Mouse (Mus musculus) heart, postnatal 0 days (tissue): ENCODE results near the gene Spem2. TPM values are rescaled to one million over a fixed set of nuclear protein-coding genes. Genes with fewer than 3 reads are reported as not detected.

ENCODE experiments used
- ATAC-seq: fragments of 200-750 bp; cut with Nextera tagmentation; 2 replicates; pipeline ENCODE4 v1.8.0; 2017; ENCODE audit warnings: low read depth, moderate number of reproducible peaks, moderate library complexity; ENCODE audit not compliant: insufficient read depth
- DNase-seq: peaks from one replicate; pipeline ENCODE4 v3.0.0-alpha.2; 2016; ENCODE audit warnings: low spot score
- H3K27ac ChIP-seq: fragments of 300-500 bp; sonication (generic); 2 replicates; pipeline ENCODE4 v1.5.1; 2014; ENCODE audit warnings: low read depth, mild to moderate bottlenecking
- H3K27me3 ChIP-seq: fragments of 300-500 bp; sonication (generic); 2 replicates; pipeline ENCODE4 v1.6.1; 2014; ENCODE audit warnings: low read length, mixed read lengths; ENCODE audit not compliant: control insufficient read depth, insufficient read depth
- H3K36me3 ChIP-seq: fragments of 300-500 bp; sonication (generic); replicated peaks from 2 replicates; pipeline ENCODE4 v1.6.1; 2014; ENCODE audit warnings: low read length, mixed read lengths; ENCODE audit not compliant: control insufficient read depth, insufficient read depth
- H3K4me1 ChIP-seq: fragments of 300-500 bp; sonication (generic); 2 replicates; pipeline ENCODE4 v1.6.1; 2014; ENCODE audit warnings: antibody characterized with exemption; ENCODE audit not compliant: control insufficient read depth, insufficient read depth
- H3K4me2 ChIP-seq: fragments of 300-500 bp; sonication (generic); 2 replicates; pipeline ENCODE4 v1.6.1; 2014; ENCODE audit warnings: low read depth, mild to moderate bottlenecking, low read length, moderate library complexity
- H3K4me3 ChIP-seq: fragments of 300-500 bp; sonication (generic); 2 replicates; pipeline ENCODE4 v1.5.1; 2014; ENCODE audit warnings: low read depth, low read length
- H3K9ac ChIP-seq: fragments of 300-500 bp; sonication (generic); replicated peaks from 2 replicates; pipeline ENCODE4 v1.6.1; 2014; ENCODE audit warnings: low read depth, low read length, mixed read lengths
- H3K9me3 ChIP-seq: fragments of 300-500 bp; sonication (generic); replicated peaks from 2 replicates; pipeline ENCODE4 v1.6.1; 2016; ENCODE audit warnings: low read length; ENCODE audit not compliant: control insufficient read depth
- CTCF ChIP-seq: IDR thresholded peaks from 2 replicates; pipeline ENCODE4 v1.5.1; 2016; ENCODE audit warnings: antibody characterized with exemption, control low read depth, low read depth
- EP300 ChIP-seq: IDR thresholded peaks from 2 replicates; pipeline ENCODE4 v1.6.1; 2016; ENCODE audit warnings: antibody characterized with exemption, low read depth
- WGBS: fragments of 180-500 bp; shearing (Covaris S2); extraction: QIAGEN DNeasy Blood & Tissue Kit; methylation state at CpG from one replicate; pipeline ENCODE4 v1.1.7; 2014; 5-methylcytosine and 5-hydroxymethylcytosine counted together
- polyA plus RNA-seq: library from polyadenylated mRNA; unstranded; fragments of >200 nt; fragmentation: Nextera tagmentation; extraction: Ambion mirVana; gene quantifications from 2 replicates; pipeline ENCODE4 v1.2.1, GENCODE M21; 2015
- total RNA-seq: library from RNA; depleted of rRNA; stranded (reverse); fragments of >200 nt; gene quantifications from 2 replicates; pipeline ENCODE4 v1.2.3, GENCODE M21; 2014; ENCODE audit warnings: low replicate concordance

Gene Spem2
- total and polyA plus RNA-seq, 2 experiments from 2014 or later: not detected

DNA sequence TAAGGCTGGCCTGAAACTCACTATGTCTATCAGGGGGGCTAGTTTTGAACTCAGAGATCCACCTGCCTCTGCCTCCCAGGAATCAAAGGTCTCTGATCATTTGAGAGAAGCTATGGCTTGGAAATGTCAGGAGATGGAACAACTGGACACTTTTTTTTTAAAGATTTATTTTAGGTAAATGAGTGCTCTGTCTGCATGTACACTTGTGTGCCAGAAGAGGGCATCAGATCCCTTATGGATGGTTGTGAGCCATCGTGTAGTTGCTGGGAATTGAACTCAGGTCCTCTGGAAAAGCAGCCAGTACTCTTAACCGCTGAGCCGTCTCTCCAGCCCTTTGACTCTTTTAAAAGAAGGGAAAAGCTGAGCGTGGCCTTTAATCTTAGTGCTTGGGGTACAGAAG is 11.9 kb downstream of the Spem2 start:
- no peak for DNase-seq
- Histone ChIP-seq H3K27me3 (peaks cover 22% of the 10 kb centered on the region), H3K36me3 (no peaks in the 10 kb centered on the region), H3K27ac (no peak overlapping the region), H3K4me2 (no peak overlapping the region), H3K9ac (no peak overlapping the region), H3K9me3 (no peaks in the 10 kb centered on the region), H3K4me1 (peaks cover 21% of the 10 kb centered on the region), H3K4me3 (no peak overlapping the region)
- TF ChIP-seq EP300 (no peak), CTCF (0 out of 2 replicates have a peak, but pooled peaks have one; percentile 13)
- no peak for ATAC-seq
- WGBS: 81% methylated on average over 4 of the region's 4 CpGs

DNA sequence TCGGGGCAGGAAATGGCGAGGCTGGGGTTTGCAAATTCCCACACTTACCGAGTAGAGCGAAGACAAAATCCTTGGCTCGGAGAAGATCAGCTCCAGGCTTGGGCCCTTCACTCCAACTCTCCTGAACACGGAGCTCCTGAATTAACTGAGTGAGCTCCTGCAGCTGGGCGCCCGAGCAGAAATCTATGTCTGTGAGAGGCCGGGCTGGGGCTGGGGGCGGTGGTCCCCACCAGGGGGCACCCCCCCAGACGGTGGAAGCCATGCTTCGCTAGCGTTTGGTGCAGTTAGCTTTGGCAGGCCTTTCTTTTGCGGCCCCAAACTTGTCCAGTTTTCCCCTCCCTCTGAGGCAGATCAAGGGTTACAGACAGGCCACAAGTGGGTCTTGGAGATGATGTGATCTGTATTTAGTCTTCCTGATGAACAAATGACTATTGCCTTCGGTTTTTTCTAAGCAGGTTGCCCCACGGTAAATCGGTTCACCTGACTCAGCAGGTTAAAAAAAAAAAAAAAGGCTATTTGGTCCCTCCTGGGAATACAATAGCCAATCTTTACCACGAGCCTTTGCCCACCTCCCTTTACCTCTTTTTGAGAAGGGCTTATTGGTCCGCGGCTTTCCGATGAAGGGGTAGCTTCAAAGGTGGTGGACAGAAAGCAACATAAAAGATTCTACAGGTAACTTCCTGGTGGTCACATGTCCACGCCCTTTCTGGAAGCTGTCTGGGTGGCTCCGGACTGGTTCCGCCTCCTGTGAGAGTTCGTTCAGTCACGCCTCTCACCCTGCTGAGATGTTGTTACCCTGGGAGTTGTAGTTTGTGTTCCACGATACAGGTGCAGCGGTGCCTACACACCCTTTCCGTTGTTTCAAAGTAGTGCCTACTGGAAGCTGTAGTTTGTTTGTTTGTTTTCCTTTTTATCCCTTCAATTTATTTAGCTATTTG is 13.0 kb downstream of the Spem2 start, which contains the start of gene Tmem102:
Gene Tmem102, minus strand, starts transcription at position 653 of the 938 bp plus-strand sequence.
- no peak for ATAC-seq
- 22% methylated on average over 29 of the region's 29 CpGs for WGBS

DNA sequence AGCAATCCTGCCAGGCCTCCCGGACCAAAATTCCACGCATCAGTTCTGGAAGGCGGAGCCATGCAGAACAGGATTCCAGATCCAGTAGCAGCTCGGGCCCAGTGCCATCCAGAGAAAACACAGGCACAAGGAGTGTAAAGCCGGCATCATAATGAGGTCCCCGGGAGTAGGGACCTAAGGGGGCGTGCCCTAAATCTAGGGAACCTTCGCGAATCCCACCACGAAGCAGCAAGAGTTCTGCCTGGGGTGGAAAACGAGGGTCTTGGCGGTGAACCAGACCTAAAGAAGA is 13.7 kb downstream of the Spem2 start:
- peak overlapping the region; percentile 84 for H3K4me2 ChIP-seq
- no peak overlapping the region for H3K27ac ChIP-seq
- WGBS: 12% methylated on average over 12 of the region's 12 CpGs
- H3K9me3 ChIP-seq: no peaks in the 10 kb centered on the region
- ATAC-seq (no peak), DNase-seq (no peak)
- peaks cover 24% of the 10 kb centered on the region for H3K27me3 ChIP-seq
- H3K9ac ChIP-seq: no peak overlapping the region
- H3K36me3 ChIP-seq: no peaks in the 10 kb centered on the region
- H3K4me3 ChIP-seq: peak overlapping the region; percentile 57
- peaks cover 39% of the 10 kb centered on the region for H3K4me1 ChIP-seq
- TF ChIP-seq EP300 (no peak), CTCF (no peak)

More for the DNA sequence above, 13.0 kb downstream of the Spem2 start, which contains the start of gene Tmem102:
- no peak for TF ChIP-seq CTCF
- TF ChIP-seq EP300: no peak
- no peak within 1 kb of the TSS for H3K27ac ChIP-seq
- H3K9ac ChIP-seq: no peak within 1 kb of the TSS
- H3K4me3 ChIP-seq: peak within 1 kb of the TSS; percentile 57
- no peaks in the 10 kb centered on the region for H3K9me3 ChIP-seq
- peak within 1 kb of the TSS; percentile 84 for H3K4me2 ChIP-seq
- peaks cover 24% of the 10 kb centered on the region for H3K27me3 ChIP-seq
- H3K36me3 ChIP-seq: no peaks in the 10 kb centered on the region
- no peak for DNase-seq
- peaks cover 33% of the 10 kb centered on the region for H3K4me1 ChIP-seq

DNA sequence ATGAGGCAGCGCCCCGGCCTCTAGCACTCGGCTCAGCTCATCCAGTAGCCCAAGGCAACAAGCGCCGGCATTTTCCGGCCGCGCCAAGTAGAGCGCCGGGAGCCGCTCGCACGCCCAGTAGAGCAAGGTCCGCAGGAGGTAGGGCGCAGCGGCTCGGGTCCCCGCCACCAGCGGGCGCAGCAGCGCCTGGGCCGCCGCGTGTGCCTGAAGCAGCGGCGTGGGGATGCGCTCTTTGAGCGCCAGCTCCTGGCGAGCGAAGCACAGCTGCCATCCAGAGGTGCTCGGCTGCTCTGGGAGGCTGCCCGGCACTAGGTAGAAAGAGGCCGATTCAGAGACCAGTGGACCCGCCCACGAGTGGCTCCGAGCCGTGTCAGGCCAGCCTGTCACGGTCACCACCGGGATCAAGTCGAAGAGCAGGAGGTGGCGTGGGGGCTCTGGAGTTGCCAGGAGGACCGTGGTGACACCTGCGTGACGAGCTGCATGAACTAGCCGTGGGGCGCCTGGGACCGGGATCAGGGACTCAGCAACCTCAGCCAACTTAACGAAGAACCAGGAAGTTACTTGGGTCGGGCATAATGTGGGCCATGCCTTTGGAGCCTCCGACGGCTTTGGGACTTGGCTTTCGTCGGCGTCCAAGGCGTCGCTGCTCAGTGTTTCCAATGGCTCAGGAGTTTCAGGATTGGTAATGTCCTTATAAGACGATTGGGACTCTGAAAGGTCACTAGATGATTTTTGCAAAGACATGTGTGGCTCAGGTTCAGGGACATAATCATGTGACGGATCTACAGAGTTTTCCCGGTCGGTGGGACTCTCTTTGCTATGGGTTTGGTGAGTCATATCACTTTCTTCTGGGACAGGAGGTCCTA is 14.2 kb downstream of the Spem2 start:
- DNase-seq: peak; percentile 63
- no peak for TF ChIP-seq EP300
- TF ChIP-seq CTCF: peak; percentile 65
- peak; percentile 75 for ATAC-seq
- Histone ChIP-seq H3K27me3 (peaks cover 24% of the 10 kb centered on the region), H3K36me3 (no peaks in the 10 kb centered on the region), H3K4me1 (peaks cover 43% of the 10 kb centered on the region), H3K9ac (peak overlapping the region; percentile 49; the same call in 1 of the 2 replicates), H3K9me3 (no peaks in the 10 kb centered on the region), H3K4me2 (peak overlapping the region; percentile 84), H3K4me3 (peak overlapping the region; percentile 57), H3K27ac (peak overlapping the region; percentile 13; the same call in 1 of the 2 replicates)
- WGBS: 2% methylated on average over 50 of the region's 60 CpGs

DNA sequence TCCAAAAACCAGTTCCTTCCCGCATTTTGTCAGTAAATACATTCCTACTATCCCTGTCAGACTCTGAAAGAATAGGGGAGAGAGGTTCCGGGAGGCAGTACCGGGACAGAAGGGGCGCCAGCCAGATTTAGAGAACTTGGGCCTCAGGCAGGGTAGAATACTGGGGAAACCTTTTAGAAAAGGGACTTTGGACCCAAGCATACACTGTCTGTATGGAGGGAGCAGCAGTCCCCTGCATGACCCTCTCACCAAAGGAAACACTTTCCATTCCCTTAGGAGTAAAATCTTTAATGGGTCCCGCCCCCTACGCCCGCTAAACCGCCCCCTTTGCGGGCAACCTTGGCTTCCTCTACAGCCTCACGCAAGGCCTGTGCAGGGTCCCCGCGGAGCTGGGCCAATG is 14.9 kb downstream of the Spem2 start:
- peaks cover 43% of the 10 kb centered on the region for H3K4me1 ChIP-seq
- H3K27me3 ChIP-seq: peaks cover 24% of the 10 kb centered on the region
- ATAC-seq: peak; percentile 4; the same call in 1 of the 2 replicates
- 0 out of 2 replicates have a peak overlapping the region, but pooled peaks have one; percentile 13 for H3K27ac ChIP-seq
- H3K36me3 ChIP-seq: no peaks in the 10 kb centered on the region
- WGBS: 3% methylated on average over 12 of the region's 12 CpGs
- no peak for TF ChIP-seq EP300
- no peak for TF ChIP-seq CTCF
- H3K4me3 ChIP-seq: peak overlapping the region; percentile 57
- peak overlapping the region; percentile 49; the same call in 1 of the 2 replicates for H3K9ac ChIP-seq
- H3K4me2 ChIP-seq: peak overlapping the region; percentile 84
- no peak for DNase-seq
- H3K9me3 ChIP-seq: no peaks in the 10 kb centered on the region
